Mouse (Mus musculus): ENCODE data around the gene Adcy2. TPM values are rescaled to one million over a fixed set of nuclear protein-coding genes. Genes with fewer than 3 reads are reported as not detected.

The Adcy2 gene
- polyA plus RNA-seq, 1 experiment from 2014 or later = 5.9 TPM

- no peak for ATAC-seq (ENCODE audit: low FRiP score, low read depth)
- H3K4me1 ChIP-seq = no peaks in the 10 kb centered on the region
- H3K9ac ChIP-seq = no peak overlapping the region
- H3K27ac ChIP-seq = no peak overlapping the region
- H3K4me3 ChIP-seq = no peak overlapping the region
- 0 out of 2 replicates have a peak, but pooled peaks cover under 1% of the 10 kb centered on the region for H3K9me3 ChIP-seq
- H3K27me3 ChIP-seq = no peaks in the 10 kb centered on the region
- H3K36me3 ChIP-seq = 0 out of 2 replicates have a peak, but pooled peaks cover 2% of the 10 kb centered on the region
- no peak overlapping the region for H3K4me2 ChIP-seq (replicated peaks)
Measured at GRCm38 (mm10) chr13:68712661-68713060, 286.7 kb downstream of the Adcy2 start.

GRCm38 (mm10) chr13:68707296-68707747, 292.0 kb downstream of the Adcy2 start:
- H3K27ac ChIP-seq = no peak overlapping the region
- no peak overlapping the region for H3K9ac ChIP-seq
- no peaks in the 10 kb centered on the region for H3K4me1 ChIP-seq
- no peak overlapping the region for H3K4me2 ChIP-seq (replicated peaks)
- 0 out of 2 replicates have a peak, but pooled peaks cover 2% of the 10 kb centered on the region for H3K36me3 ChIP-seq
- ATAC-seq (ENCODE audit: low FRiP score, low read depth) = no peak
- H3K4me3 ChIP-seq = no peak overlapping the region
- WGBS = 82% methylated on average over 6 of the region's 6 CpGs
- no peaks in the 10 kb centered on the region for H3K27me3 ChIP-seq
- no peaks in the 10 kb centered on the region for H3K9me3 ChIP-seq

DNA sequence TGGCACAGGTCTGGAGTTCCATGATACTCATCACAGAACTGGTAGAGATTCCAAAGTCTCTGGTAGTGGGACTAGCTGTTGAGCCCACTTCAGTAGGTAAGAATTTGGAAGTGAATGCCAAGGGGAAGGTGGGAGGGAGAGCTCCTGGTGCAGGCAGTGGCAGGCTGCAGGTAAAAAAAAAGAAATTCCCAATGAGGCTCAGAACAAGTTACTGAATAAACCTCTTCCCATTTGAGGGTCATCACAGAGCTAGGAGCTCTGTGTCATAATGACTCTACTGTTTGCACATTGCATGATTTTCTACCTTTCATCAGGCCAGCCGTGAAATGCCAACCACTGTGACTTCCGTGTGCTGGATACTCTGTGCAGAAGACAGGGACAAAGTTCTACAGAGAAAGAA, 314.4 kb downstream of the Adcy2 start:
- H3K9me3 ChIP-seq = no peaks in the 10 kb centered on the region
- ATAC-seq (ENCODE audit: low FRiP score, low read depth) = no peak
- H3K4me1 ChIP-seq = no peaks in the 10 kb centered on the region
- no peaks in the 10 kb centered on the region for H3K27me3 ChIP-seq
- WGBS = 94% methylated on average over 2 of the region's 2 CpGs
- H3K4me3 ChIP-seq = no peak overlapping the region
- H3K4me2 ChIP-seq (replicated peaks) = no peak overlapping the region
- no peak overlapping the region for H3K9ac ChIP-seq
- no peak overlapping the region for H3K27ac ChIP-seq
- H3K36me3 ChIP-seq = no peaks in the 10 kb centered on the region

GRCm38 (mm10) chr13:68680429-68680828, 318.9 kb downstream of the Adcy2 start:
- no peaks in the 10 kb centered on the region for H3K36me3 ChIP-seq
- 80% methylated on average over 1 of the region's 1 CpGs for WGBS
- H3K4me1 ChIP-seq = no peaks in the 10 kb centered on the region
- H3K9me3 ChIP-seq = no peaks in the 10 kb centered on the region
- no peak overlapping the region for H3K27ac ChIP-seq
- no peak overlapping the region for H3K4me3 ChIP-seq
- no peak overlapping the region for H3K9ac ChIP-seq
- ATAC-seq (ENCODE audit: low FRiP score, low read depth) = no peak
- H3K4me2 ChIP-seq (replicated peaks) = no peak overlapping the region
- H3K27me3 ChIP-seq = no peaks in the 10 kb centered on the region

DNA sequence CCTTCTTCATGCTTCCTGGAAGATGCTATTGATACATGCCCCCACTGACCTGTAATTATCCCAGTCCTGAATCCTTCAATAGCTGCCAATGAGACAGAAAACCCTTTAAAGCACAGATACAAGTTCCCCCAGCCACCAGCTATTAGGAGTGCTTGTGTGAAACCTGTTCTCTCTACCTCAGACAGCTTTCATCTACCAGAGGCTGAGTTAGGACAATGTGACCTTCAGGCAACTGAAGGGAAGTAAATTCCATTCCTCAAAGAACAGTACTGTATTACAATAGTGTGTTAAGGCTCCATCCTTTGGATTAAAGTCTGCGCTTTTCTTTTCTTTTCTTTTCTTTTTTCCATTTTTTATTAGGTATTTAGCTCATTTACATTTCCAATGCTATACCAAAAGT, 356.6 kb downstream of the Adcy2 start:
- Histone ChIP-seq H3K4me3 (no peak overlapping the region), H3K4me1 (no peaks in the 10 kb centered on the region), H3K27ac (no peak overlapping the region), H3K9ac (no peak overlapping the region), H3K36me3 (peaks cover 4% of the 10 kb centered on the region), H3K27me3 (no peaks in the 10 kb centered on the region), H3K9me3 (no peaks in the 10 kb centered on the region), H3K4me2 (replicated peaks) (no peak overlapping the region)
- 94% methylated on average over 1 of the region's 1 CpGs for WGBS
- ATAC-seq (ENCODE audit: low FRiP score, low read depth) = no peak

DNA sequence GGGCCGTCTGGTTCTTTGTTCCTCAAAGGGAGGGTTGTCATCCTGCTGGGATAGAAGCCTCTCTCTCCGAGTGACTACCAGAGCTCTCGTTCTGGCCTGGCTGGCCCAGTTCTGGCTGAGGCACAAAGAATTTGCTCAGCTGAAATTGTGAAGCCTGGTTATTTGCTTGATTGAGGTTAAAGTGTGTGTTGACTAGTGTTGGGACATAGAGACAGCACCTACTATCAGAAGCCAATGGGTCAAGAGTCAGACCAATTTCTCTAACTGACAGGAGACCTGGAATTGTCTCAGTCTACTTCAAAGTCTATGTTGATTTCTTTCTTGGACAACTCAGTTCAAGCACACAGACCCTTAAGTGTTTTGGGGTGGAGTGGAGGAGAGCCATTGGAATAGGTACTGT, 372.3 kb downstream of the Adcy2 start:
- H3K4me2 ChIP-seq (replicated peaks) = no peak overlapping the region
- no peak overlapping the region for H3K4me3 ChIP-seq
- peaks cover 7% of the 10 kb centered on the region; the same call in 1 of the 2 replicates for H3K36me3 ChIP-seq
- H3K9ac ChIP-seq = no peak overlapping the region
- H3K9me3 ChIP-seq = no peaks in the 10 kb centered on the region
- H3K27ac ChIP-seq = no peak overlapping the region
- no peaks in the 10 kb centered on the region for H3K4me1 ChIP-seq
- no peak for ATAC-seq (ENCODE audit: low FRiP score, low read depth)
- WGBS = 76% methylated on average over 3 of the region's 3 CpGs
- no peaks in the 10 kb centered on the region for H3K27me3 ChIP-seq

- Histone ChIP-seq H3K4me1 (no peaks in the 10 kb centered on the region), H3K4me2 (replicated peaks) (no peak overlapping the region), H3K9ac (no peak overlapping the region), H3K36me3 (no peaks in the 10 kb centered on the region), H3K9me3 (no peaks in the 10 kb centered on the region), H3K27me3 (no peaks in the 10 kb centered on the region), H3K4me3 (no peak overlapping the region), H3K27ac (no peak overlapping the region)
- 66% methylated on average over 6 of the region's 6 CpGs for WGBS
- ATAC-seq (ENCODE audit: low FRiP score, low read depth) = no peak
Measured at GRCm38 (mm10) chr13:68622792-68623191, 376.5 kb downstream of the Adcy2 start.

DNA sequence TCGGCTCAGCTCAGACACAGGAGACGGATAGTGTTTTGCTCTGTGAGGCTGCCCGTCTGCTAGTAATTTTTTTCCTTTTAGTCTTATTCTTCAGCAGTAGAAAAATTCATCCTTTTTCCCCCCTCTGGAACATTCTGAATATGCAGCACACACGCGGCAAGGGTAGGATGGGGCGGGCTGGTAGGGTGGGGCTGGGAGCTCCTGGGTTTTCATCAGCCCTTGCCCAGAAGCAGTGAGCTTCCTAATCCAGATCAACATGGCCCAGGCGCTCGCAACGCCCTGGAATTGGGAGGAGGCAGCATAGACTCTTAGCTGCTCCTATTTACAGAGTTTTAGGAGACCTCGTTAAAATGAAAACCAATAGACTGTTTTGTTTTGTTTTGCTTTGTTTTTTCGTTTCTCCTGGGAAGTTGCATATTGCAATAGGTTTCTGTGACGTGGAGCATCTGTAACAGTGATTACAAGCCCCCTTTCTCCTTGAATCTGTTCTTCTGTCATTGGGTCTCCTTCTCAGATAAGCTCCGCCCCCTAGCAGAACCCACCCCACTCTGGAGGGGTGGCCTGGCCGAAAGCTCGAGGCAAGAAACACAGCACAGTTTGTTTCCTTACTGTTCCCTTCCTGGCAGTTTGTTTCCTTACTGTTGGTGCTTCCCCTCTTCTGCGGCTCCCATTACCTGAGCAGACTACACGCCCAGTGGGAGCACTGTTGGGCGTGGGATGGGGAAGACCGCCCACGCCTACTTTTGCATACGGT, 391.5 kb downstream of the Adcy2 start:
- peak; percentile 71 for ATAC-seq (ENCODE audit: low FRiP score, low read depth)
- H3K27ac ChIP-seq = peak overlapping the region; percentile 22
- H3K4me2 ChIP-seq (replicated peaks) = peak overlapping the region; percentile 46
- no peaks in the 10 kb centered on the region for H3K9me3 ChIP-seq
- no peaks in the 10 kb centered on the region for H3K36me3 ChIP-seq
- H3K4me3 ChIP-seq = peak overlapping the region; percentile 21
- no peak overlapping the region for H3K9ac ChIP-seq
- peaks cover 16% of the 10 kb centered on the region for H3K4me1 ChIP-seq
- no peaks in the 10 kb centered on the region for H3K27me3 ChIP-seq
- 33% methylated on average over 21 of the region's 21 CpGs for WGBS

DNA sequence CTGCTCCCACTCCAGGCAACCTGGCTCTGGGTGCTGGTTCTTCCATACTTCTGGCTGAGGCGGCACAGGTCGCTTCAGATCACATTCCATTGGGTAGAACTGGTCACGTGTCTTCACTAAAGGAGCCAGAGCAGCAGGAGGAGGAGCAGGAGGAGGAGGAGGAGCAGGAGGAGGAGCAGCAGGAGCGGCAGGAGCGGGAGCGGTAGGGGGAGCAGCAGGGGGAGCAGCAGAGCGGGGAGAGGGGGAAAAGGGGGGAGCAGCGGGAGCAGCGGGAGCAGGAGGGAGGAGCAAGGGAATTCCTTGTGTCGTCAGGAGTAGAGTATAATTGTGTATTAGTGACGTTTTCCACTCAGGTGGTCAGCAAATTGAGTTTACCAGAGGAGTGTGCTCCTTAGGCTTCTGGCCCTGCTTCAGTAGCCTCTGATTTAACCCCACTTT, 393.6 kb downstream of the Adcy2 start:
- H3K27me3 ChIP-seq = no peaks in the 10 kb centered on the region
- H3K4me2 ChIP-seq (replicated peaks) = peak overlapping the region; percentile 57
- 3% methylated on average over 11 of the region's 11 CpGs for WGBS
- no peak overlapping the region for H3K9ac ChIP-seq
- peaks cover 30% of the 10 kb centered on the region for H3K4me1 ChIP-seq
- H3K9me3 ChIP-seq = no peaks in the 10 kb centered on the region
- H3K27ac ChIP-seq = peak overlapping the region; percentile 39; the same call in 1 of the 2 replicates
- peak overlapping the region; percentile 30 for H3K4me3 ChIP-seq
- peak; percentile 68 for ATAC-seq (ENCODE audit: low FRiP score, low read depth)
- no peaks in the 10 kb centered on the region for H3K36me3 ChIP-seq

- peaks cover 28% of the 10 kb centered on the region for H3K4me1 ChIP-seq
- 62% methylated on average over 6 of the region's 6 CpGs for WGBS
- no peak for ATAC-seq (ENCODE audit: low FRiP score, low read depth)
- no peak overlapping the region for H3K4me2 ChIP-seq (replicated peaks)
- H3K9ac ChIP-seq = no peak overlapping the region
- no peaks in the 10 kb centered on the region for H3K27me3 ChIP-seq
- H3K27ac ChIP-seq = no peak overlapping the region
- H3K9me3 ChIP-seq = no peaks in the 10 kb centered on the region
- no peaks in the 10 kb centered on the region for H3K36me3 ChIP-seq
- H3K4me3 ChIP-seq = no peak overlapping the region
Measured at GRCm38 (mm10) chr13:68603085-68603484, 396.3 kb downstream of the Adcy2 start.

- 7% methylated on average over 6 of the region's 6 CpGs for WGBS
- Histone ChIP-seq H3K4me1 (peaks cover 18% of the 10 kb centered on the region), H3K27me3 (peaks cover 8% of the 10 kb centered on the region; the same call in 1 of the 2 replicates), H3K27ac (peak overlapping the region; percentile 49; the same call in 1 of the 2 replicates), H3K4me3 (no peak overlapping the region), H3K9ac (no peak overlapping the region), H3K36me3 (no peaks in the 10 kb centered on the region), H3K9me3 (no peaks in the 10 kb centered on the region), H3K4me2 (replicated peaks) (peak overlapping the region; percentile 21; the same call in 1 of the 2 replicates)
- ATAC-seq (ENCODE audit: low FRiP score, low read depth) = peak; percentile 55
Measured at GRCm38 (mm10) chr13:68601184-68601583, 398.2 kb downstream of the Adcy2 start.

GRCm38 (mm10) chr13:68598953-68599352, 400.4 kb downstream of the Adcy2 start:
- Histone ChIP-seq H3K9me3 (no peaks in the 10 kb centered on the region), H3K36me3 (no peaks in the 10 kb centered on the region; the same call in 1 of the 2 replicates), H3K27ac (no peak overlapping the region), H3K4me2 (replicated peaks) (no peak overlapping the region), H3K4me1 (peaks cover 14% of the 10 kb centered on the region), H3K9ac (no peak overlapping the region), H3K4me3 (no peak overlapping the region), H3K27me3 (peaks cover 8% of the 10 kb centered on the region; the same call in 1 of the 2 replicates)
- no peak for ATAC-seq (ENCODE audit: low FRiP score, low read depth)
